ENCODE assay signal across 8 mouse cellular contexts in the genomic region with DNA sequence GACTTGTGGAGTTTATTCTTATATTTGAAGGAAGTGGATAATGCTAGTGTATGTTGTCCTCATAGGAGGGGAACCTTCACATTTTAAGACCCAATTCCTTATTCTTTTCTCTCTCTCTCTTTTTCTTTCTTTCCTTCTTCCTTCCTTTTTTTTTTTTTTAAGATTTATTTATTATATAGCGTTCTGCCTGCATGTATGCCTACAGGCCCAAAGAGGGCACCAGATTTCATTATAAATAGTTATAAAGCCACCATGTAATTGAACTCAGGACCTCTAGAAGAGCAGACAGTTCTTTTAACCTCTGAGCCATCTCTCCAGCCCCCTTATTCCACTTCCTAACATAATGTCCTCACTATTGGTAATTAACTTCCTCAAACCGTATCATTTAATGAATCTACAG. TPM values are rescaled to one million over a fixed set of nuclear protein-coding genes. Genes with fewer than 3 reads are reported as not detected.
DNase-seq lines count a peak whose midpoint lies in the region; ATAC-seq and TF ChIP-seq lines count a peak whose summit lies in the region.

No protein-coding gene starts in this region.

- H3K4me3 ChIP-seq in heart, embryonic 14.5 days (ENCODE audit: control insufficient read depth in 1 of 2, insufficient read depth in 1 of 2, low read depth in 1 of 2, low read length in 2 of 2): peak overlapping the region; percentile 54 to 91
- H3K4me3 ChIP-seq in ES-E14 (ENCODE audit: insufficient read depth in 1 of 2, low read depth in 1 of 2, low read length in 2 of 2, poor library complexity in 1 of 2, severe bottlenecking in 1 of 2) (peak overlapping the region; percentile 74 to 78), macrophage (ENCODE audit: inconsistent target) (peak overlapping the region; percentile 92)
- peak overlapping the region; percentile 88 for H3K4me3 ChIP-seq in forebrain, embryonic 13.5 days

- in situ Hi-C loops in ES-E14 (cut with MboI; ENCODE audit: low sequenced_read_pairs in 2 of 2, unreplicated experiment in 2 of 2): no loop called here

- H3K79me2 ChIP-seq in macrophage (ENCODE audit: inconsistent target): no peaks in the 10 kb centered on the region; the same call in 1 of the 2 replicates

- 0 out of 4 replicates have a peak, but pooled peaks cover 0 to 6% of the 10 kb centered on the region in 2 experiments for H3K4me1 ChIP-seq in heart, embryonic 14.5 days (ENCODE audit: control insufficient read depth in 2 of 2, insufficient read depth in 2 of 2, low read length in 2 of 2)
- H3K4me1 ChIP-seq in ES-E14 (ENCODE audit: control insufficient read depth in 2 of 2, insufficient read depth in 2 of 2, low read length in 2 of 2, poor library complexity in 1 of 2): peaks cover 0 to 3% of the 10 kb centered on the region in 2 experiments; a peak in 1 of 4 replicates
- peaks cover 22% of the 10 kb centered on the region for H3K4me1 ChIP-seq in forebrain, embryonic 13.5 days

- peak overlapping the region; percentile 58 to 86 for H3K27ac ChIP-seq in heart, embryonic 14.5 days (replicated peaks in 1 of 2; ENCODE audit: control insufficient read depth in 1 of 2, insufficient read depth in 1 of 2, low read depth in 2 of 2, low read length in 2 of 2)
- H3K27ac ChIP-seq in ES-E14 (ENCODE audit: insufficient read depth, low read depth, low read length, poor library complexity, severe bottlenecking) (no peak overlapping the region), macrophage (peak overlapping the region; percentile 61)
- H3K27ac ChIP-seq in forebrain, embryonic 13.5 days: peak overlapping the region; percentile 57

- no peak for ATAC-seq in heart, embryonic 14.5 days (ENCODE audit: insufficient number of reproducible peaks, insufficient read depth, low FRiP score, low read depth)
- no peak for ATAC-seq in forebrain, embryonic 13.5 days

- no peaks in the 10 kb centered on the region for H3K9me3 ChIP-seq in heart, embryonic 14.5 days (ENCODE audit: control insufficient read depth, low read length)
- H3K9me3 ChIP-seq in ES-E14 (ENCODE audit: control insufficient read depth, insufficient read depth, low read depth, low read length): no peaks in the 10 kb centered on the region
- no peaks in the 10 kb centered on the region for H3K9me3 ChIP-seq in forebrain, embryonic 13.5 days (replicated peaks)

- H3K27me3 ChIP-seq in heart, embryonic 14.5 days (ENCODE audit: control insufficient read depth, insufficient read depth, low read length): no peaks in the 10 kb centered on the region
- no peaks in the 10 kb centered on the region for H3K27me3 ChIP-seq in forebrain, embryonic 13.5 days

- peak overlapping the region; percentile 77 for H3K9ac ChIP-seq in heart, embryonic 14.5 days (ENCODE audit: low read length)
- H3K9ac ChIP-seq in ES-E14 (ENCODE audit: insufficient read depth, low read depth, low read length, poor library complexity, severe bottlenecking): peak overlapping the region; percentile 80; the same call in 1 of the 2 replicates
- H3K9ac ChIP-seq in forebrain, embryonic 13.5 days: peak overlapping the region; percentile 56

- WGBS in heart, embryonic 14.5 days: 40% methylated on average over 2 of the region's 2 CpGs
- 26% methylated on average over 2 of the region's 2 CpGs for WGBS in forebrain, embryonic 13.5 days
- WGBS in macrophage (ENCODE audit: missing documents): 8% methylated on average over 1 of the region's 2 CpGs

- peak overlapping the region; percentile 91 for H3K4me2 ChIP-seq in heart, embryonic 14.5 days (ENCODE audit: low read length)
- H3K4me2 ChIP-seq in forebrain, embryonic 13.5 days: peak overlapping the region; percentile 83

- peaks cover 39% of the 10 kb centered on the region for H3K36me3 ChIP-seq in heart, embryonic 14.5 days (ENCODE audit: control insufficient read depth, insufficient read depth, low read length)
- H3K36me3 ChIP-seq in ES-E14 (ENCODE audit: control insufficient read depth, insufficient read depth, low read length, poor library complexity, severe bottlenecking) (peaks cover 8% of the 10 kb centered on the region; the same call in 1 of the 2 replicates), macrophage (ENCODE audit: inconsistent target) (peaks cover 19% of the 10 kb centered on the region)
- peaks cover 17% of the 10 kb centered on the region for H3K36me3 ChIP-seq in forebrain, embryonic 13.5 days (ENCODE audit: poor library complexity, severe bottlenecking)

- no peak for DNase-seq in heart, postnatal 4 days
- DNase-seq in ES-E14 (ENCODE audit: low read depth, low spot score): no peak
- no peak for DNase-seq in right cerebral cortex, adult 2 months (ENCODE audit: low spot score in 2 of 2)
- no peak for DNase-seq in adrenal gland, postnatal 10 days
- no peak for DNase-seq in cerebellum, adult 11 months

TF ChIP-seq in ES-E14, 5 proteins besides CTCF, POLR2A, EP300 and RAD21:
- no peak for TF ChIP-seq CHD2 (IDR thresholded peaks at IDR 0.05; ENCODE audit: low read depth, low read length)
- no peak for TF ChIP-seq MAFK (IDR thresholded peaks at IDR 0.05; ENCODE audit: insufficient read depth, low read depth, low read length)
- TF ChIP-seq ZC3H11A (IDR thresholded peaks at IDR 0.05; ENCODE audit: borderline replicate concordance, low read depth, low read length): no peak
- no peak for TF ChIP-seq HCFC1 (IDR thresholded peaks at IDR 0.05; ENCODE audit: borderline replicate concordance, insufficient read depth, low read length)
- no peak for TF ChIP-seq ZNF384 (IDR thresholded peaks at IDR 0.05; ENCODE audit: low read depth, low read length)

RNA-seq across cellular contexts. Expression of gene Gpatch11, which starts 0.7 kb away (rescaled TPM):
- polyA plus RNA-seq in heart, embryonic 14.5 days (2014; fragmentation: Nextera tagmentation; extraction: Ambion mirVana): 33.2 and 34.0 TPM in 2 replicates
- total RNA-seq in heart, postnatal 4 days (2021): 10 to 100 TPM; 24.9 TPM
- total RNA-seq in ES-E14 (2012; rRNA removed): 15.9 and 18.7 TPM in 2 replicates
- polyA plus RNA-seq in forebrain, embryonic 13.5 days (2015; fragmentation: Nextera tagmentation; extraction: Ambion mirVana): 43.4 and 54.4 TPM in 2 replicates
- 10 to 100 TPM in 20 of 26 experiments, 1 to 10 TPM in 6; 1.7 to 46.8 (median 14.1) TPM for total RNA-seq in macrophage (2018; cell fraction: chromatin; rRNA removed)
- 10 to 100 TPM; 11.5 to 29.2 (median 17.7) TPM for total RNA-seq in macrophage (2018; cell fraction: cytosol; rRNA removed)
- 10 to 100 TPM in 13 of 26 experiments, 1 to 10 TPM in 13; 5.2 to 24.6 (median 10.1) TPM for total RNA-seq in macrophage (2018; cell fraction: nucleus; rRNA removed)
- 24.8 to 51.5 TPM (median 31.8 TPM) in 3 replicates for polyA plus RNA-seq in macrophage (2018)
- 10 to 100 TPM; 21.6 to 24.9 TPM for total RNA-seq in adrenal gland, postnatal 10 days (2021)

RNA-seq across cellular contexts. Expression of gene Heatr5b, which starts 0.9 kb away (rescaled TPM):
- polyA plus RNA-seq in heart, embryonic 14.5 days (2014; fragmentation: Nextera tagmentation; extraction: Ambion mirVana): 22.9 and 25.7 TPM in 2 replicates
- total RNA-seq in heart, postnatal 4 days (2021): 10 to 100 TPM; 33.0 to 35.0 TPM
- 18.8 and 19.9 TPM in 2 replicates for total RNA-seq in ES-E14 (2012; rRNA removed)
- polyA plus RNA-seq in forebrain, embryonic 13.5 days (2015; fragmentation: Nextera tagmentation; extraction: Ambion mirVana): 14.8 and 18.0 TPM in 2 replicates
- total RNA-seq in macrophage (2018; cell fraction: chromatin; rRNA removed): 10 to 100 TPM in 22 of 26 experiments, 1 to 10 TPM in 4; 8.4 to 71.8 (median 37.3) TPM
- 10 to 100 TPM; 16.7 to 33.1 (median 26.1) TPM for total RNA-seq in macrophage (2018; cell fraction: cytosol; rRNA removed)
- 10 to 100 TPM; 11.6 to 41.5 (median 29.3) TPM for total RNA-seq in macrophage (2018; cell fraction: nucleus; rRNA removed)
- 23.6 to 28.1 TPM (median 25.0 TPM) in 3 replicates for polyA plus RNA-seq in macrophage (2018)
- 10 to 100 TPM; 24.0 to 29.2 TPM for total RNA-seq in adrenal gland, postnatal 10 days (2021)

RNA-seq across cellular contexts. Expression of gene Eif2ak2, which starts 46.3 kb away (rescaled TPM):
- 8.0 and 9.6 TPM in 2 replicates for polyA plus RNA-seq in heart, embryonic 14.5 days (2014; fragmentation: Nextera tagmentation; extraction: Ambion mirVana)
- total RNA-seq in heart, postnatal 4 days (2021): 10 to 100 TPM; 20.9 to 23.2 TPM
- 13.1 and 15.3 TPM in 2 replicates for total RNA-seq in ES-E14 (2012; rRNA removed)
- polyA plus RNA-seq in forebrain, embryonic 13.5 days (2015; fragmentation: Nextera tagmentation; extraction: Ambion mirVana): 5.2 and 5.5 TPM in 2 replicates
- 1,000 to 10,000 TPM in 1 of 26 experiments, 100 to 1,000 TPM in 25; 180 to 1,110 (median 525) TPM for total RNA-seq in macrophage (2018; cell fraction: chromatin; rRNA removed)
- 100 to 1,000 TPM in 14 of 26 experiments, 10 to 100 TPM in 12; 57.5 to 153 (median 105) TPM for total RNA-seq in macrophage (2018; cell fraction: cytosol; rRNA removed)
- total RNA-seq in macrophage (2018; cell fraction: nucleus; rRNA removed): 100 to 1,000 TPM; 139 to 794 (median 285) TPM
- 65.5 to 81.5 TPM (median 75.6 TPM) in 3 replicates for polyA plus RNA-seq in macrophage (2018)
- total RNA-seq in adrenal gland, postnatal 10 days (2021): 10 to 100 TPM; 16.5 to 27.6 TPM
